Mouse (Mus musculus) MEL (cell line): ENCODE measurements around the gene Col18a1. TPM values are rescaled to one million over a fixed set of nuclear protein-coding genes. Genes with fewer than 3 reads are reported as not detected.

Source experiments
- DNase-seq: peaks from one replicate; pipeline ENCODE4 v3.0.0; 2011; ENCODE audit warnings: low read depth, low spot score
- H3K27ac ChIP-seq: 2 replicates; pipeline ENCODE4 v1.5.1; 2012; ENCODE audit warnings: low read depth, mild to moderate bottlenecking, control low read depth, low read length, moderate library complexity; ENCODE audit not compliant: control insufficient read depth
- H3K27me3 ChIP-seq, 2 experiments: fragments of 150-350 bp in 1 of 2; sonication (generic) in 1 of 2; 2 replicates each; pipeline ENCODE4 v1.6.1; 2012; ENCODE audit warnings: low read length in 2 of 2, mild to moderate bottlenecking in 2 of 2, improper control_type of control experiment in 1 of 2, moderate library complexity in 1 of 2; ENCODE audit not compliant: insufficient read depth in 2 of 2, control insufficient read depth in 1 of 2
- H3K36me3 ChIP-seq, 2 experiments: 2 replicates each; pipeline ENCODE4 v1.6.1; 2012 to 2014; ENCODE audit warnings: low read length in 2 of 2, improper control_type of control experiment in 1 of 2, inconsistent platforms in 1 of 2, mild to moderate bottlenecking in 1 of 2; ENCODE audit not compliant: insufficient read depth in 2 of 2, control insufficient read depth in 1 of 2
- H3K4me1 ChIP-seq, 2 experiments: fragments of 150-350 bp in 1 of 2; sonication (generic) in 1 of 2; 2 replicates each; pipeline ENCODE4 v1.6.1; 2012; ENCODE audit warnings: low read length in 2 of 2, improper control_type of control experiment in 1 of 2, mild to moderate bottlenecking in 1 of 2; ENCODE audit not compliant: insufficient read depth in 2 of 2, control insufficient read depth in 1 of 2
- H3K4me3 ChIP-seq, 2 experiments: fragments of 150-350 bp in 1 of 2; sonication (generic) in 1 of 2; 2 replicates each; pipeline ENCODE4 v1.5.1; 2012; ENCODE audit warnings: low read depth in 2 of 2, low read length in 2 of 2, mild to moderate bottlenecking in 2 of 2, moderate library complexity in 2 of 2, control low read depth in 1 of 2, improper control_type of control experiment in 1 of 2; ENCODE audit not compliant: control insufficient read depth in 1 of 2, insufficient read depth in 1 of 2
- H3K79me2 ChIP-seq: 2 replicates; pipeline ENCODE4 v1.6.1; 2012; ENCODE audit warnings: mild to moderate bottlenecking, low read length, moderate library complexity; ENCODE audit not compliant: control insufficient read depth, poor library complexity, insufficient read depth
- H3K9ac ChIP-seq: 2 replicates; pipeline ENCODE4 v1.6.1; 2012; ENCODE audit warnings: low read depth, mild to moderate bottlenecking, control low read depth, low read length, moderate library complexity; ENCODE audit not compliant: control insufficient read depth, poor library complexity, severe bottlenecking
- H3K9me3 ChIP-seq: fragments of 150-350 bp; sonication (generic); replicated peaks from 2 replicates; pipeline ENCODE4 v1.6.1; 2012; ENCODE audit warnings: mild to moderate bottlenecking, low read length, improper control_type of control experiment, moderate library complexity; ENCODE audit not compliant: insufficient read depth
- BHLHE40 ChIP-seq: IDR thresholded peaks from 2 replicates; pipeline ENCODE4 v1.6.1; 2012; ENCODE audit warnings: low read depth, mild to moderate bottlenecking, inconsistent platforms, low read length, improper control_type of control experiment, borderline replicate concordance
- CTCF ChIP-seq, 3 experiments: IDR thresholded peaks in 2 of 3; conservative IDR thresholded peaks in 1 of 3; 2 replicates each; pipeline ENCODE4 v1.5.1; 2011 to 2012; ENCODE audit warnings: low read length in 3 of 3, low read depth in 2 of 3, mild to moderate bottlenecking in 2 of 3, improper control_type of control experiment in 1 of 3, inconsistent platforms in 1 of 3, mixed read lengths in 1 of 3, moderate library complexity in 1 of 3; ENCODE audit not compliant: control insufficient read depth in 1 of 3, insufficient read depth in 1 of 3, poor library complexity in 1 of 3, severe bottlenecking in 1 of 3
- E2F4 ChIP-seq: IDR thresholded peaks from 2 replicates; pipeline ENCODE4 v1.6.1; 2011; ENCODE audit warnings: low read depth, low read length, improper control_type of control experiment, borderline replicate concordance
- ELF1 ChIP-seq: IDR thresholded peaks from 2 replicates; pipeline ENCODE4 v1.6.1; 2014; ENCODE audit warnings: low read depth, mild to moderate bottlenecking, inconsistent platforms, low read length, improper control_type of control experiment, moderate library complexity
- EP300 ChIP-seq, 2 experiments: IDR thresholded peaks; 2 replicates each; pipeline ENCODE4 v1.6.1; 2011; ENCODE audit warnings: improper control_type of control experiment in 2 of 2, low read length in 2 of 2, low read depth in 1 of 2, mild to moderate bottlenecking in 1 of 2
- ETS1 ChIP-seq: IDR thresholded peaks from 2 replicates; pipeline ENCODE4 v1.6.1; 2012; ENCODE audit warnings: low read depth, mild to moderate bottlenecking, inconsistent platforms, low read length, improper control_type of control experiment, moderate library complexity
- GABPA ChIP-seq: IDR thresholded peaks from 2 replicates; pipeline ENCODE4 v1.6.1; 2012; ENCODE audit warnings: low read depth, mild to moderate bottlenecking, inconsistent platforms, low read length, improper control_type of control experiment, moderate library complexity
- GATA1 ChIP-seq: IDR thresholded peaks from 2 replicates; pipeline ENCODE4 v1.6.1; 2011; ENCODE audit warnings: low read depth, low read length, improper control_type of control experiment
- HCFC1 ChIP-seq: IDR thresholded peaks from 2 replicates; pipeline ENCODE4 v1.6.1; 2012; ENCODE audit warnings: low read depth, mild to moderate bottlenecking, inconsistent platforms, low read length, improper control_type of control experiment, moderate library complexity
- MAX ChIP-seq: IDR thresholded peaks from 2 replicates; pipeline ENCODE4 v1.6.1; 2011; ENCODE audit warnings: low read length, improper control_type of control experiment
- MAZ ChIP-seq: IDR thresholded peaks from 2 replicates; pipeline ENCODE4 v1.6.1; 2012; ENCODE audit warnings: low read depth, mild to moderate bottlenecking, inconsistent platforms, low read length, improper control_type of control experiment
- MEF2A ChIP-seq: IDR thresholded peaks from 2 replicates; pipeline ENCODE4 v1.6.1; 2014; ENCODE audit warnings: low read depth, mild to moderate bottlenecking, inconsistent platforms, low read length, improper control_type of control experiment; ENCODE audit not compliant: poor library complexity, insufficient replicate concordance, severe bottlenecking; ENCODE audit errors: extremely low read depth
- MXI1 ChIP-seq: IDR thresholded peaks from 2 replicates; pipeline ENCODE4 v1.6.1; 2011; ENCODE audit warnings: mild to moderate bottlenecking, low read depth, low read length, improper control_type of control experiment
- MYB ChIP-seq: IDR thresholded peaks from 2 replicates; pipeline ENCODE4 v1.6.1; 2011; ENCODE audit warnings: mild to moderate bottlenecking, low read depth, low read length, improper control_type of control experiment
- NELFE ChIP-seq: IDR thresholded peaks from 2 replicates; pipeline ENCODE4 v1.6.1; 2011; ENCODE audit warnings: low read depth, low read length, improper control_type of control experiment
- NRF1 ChIP-seq: IDR thresholded peaks from 2 replicates; pipeline ENCODE4 v1.6.1; 2014; ENCODE audit warnings: low read depth, mild to moderate bottlenecking, inconsistent platforms, low read length, improper control_type of control experiment, moderate library complexity; ENCODE audit not compliant: poor library complexity, insufficient read depth, severe bottlenecking
- POLR2A ChIP-seq, 2 experiments: IDR thresholded peaks; 2 replicates each; pipeline ENCODE4 v1.6.1; 2011 to 2012; ENCODE audit warnings: low read length in 2 of 2, mild to moderate bottlenecking in 2 of 2, control low read depth in 1 of 2, improper control_type of control experiment in 1 of 2, low read depth in 1 of 2, moderate library complexity in 1 of 2; ENCODE audit not compliant: control insufficient read depth in 1 of 2, insufficient read depth in 1 of 2, poor library complexity in 1 of 2
- POLR2AphosphoS2 ChIP-seq: IDR thresholded peaks from 2 replicates; pipeline ENCODE4 v1.6.1; 2011; ENCODE audit warnings: low read length, improper control_type of control experiment
- RAD21 ChIP-seq: IDR thresholded peaks from 2 replicates; pipeline ENCODE4 v1.6.1; 2011; ENCODE audit warnings: mild to moderate bottlenecking, low read depth, low read length, improper control_type of control experiment
- RCOR1 ChIP-seq: IDR thresholded peaks from 2 replicates; pipeline ENCODE4 v1.6.1; 2012; ENCODE audit warnings: low read depth, mild to moderate bottlenecking, inconsistent platforms, low read length, improper control_type of control experiment
- SIN3A ChIP-seq: IDR thresholded peaks from 2 replicates; pipeline ENCODE4 v1.6.1; 2012; ENCODE audit warnings: low read length, improper control_type of control experiment, inconsistent platforms
- SMC3 ChIP-seq: IDR thresholded peaks from 2 replicates; pipeline ENCODE4 v1.6.1; 2011; ENCODE audit warnings: low read depth, low read length, improper control_type of control experiment
- TAL1 ChIP-seq: IDR thresholded peaks from 2 replicates; pipeline ENCODE4 v1.6.1; 2012; ENCODE audit warnings: mild to moderate bottlenecking, inconsistent platforms, low read length, moderate library complexity, mixed read lengths
- UBTF ChIP-seq: IDR thresholded peaks from 2 replicates; pipeline ENCODE4 v1.6.1; 2012; ENCODE audit warnings: low read depth, mild to moderate bottlenecking, inconsistent platforms, low read length, improper control_type of control experiment, moderate library complexity, borderline replicate concordance; ENCODE audit not compliant: insufficient read depth
- USF1 ChIP-seq: IDR thresholded peaks from 2 replicates; pipeline ENCODE4 v1.6.1; 2014; ENCODE audit warnings: low read depth, mild to moderate bottlenecking, inconsistent platforms, low read length, improper control_type of control experiment, moderate library complexity
- USF2 ChIP-seq, 2 experiments: IDR thresholded peaks; 2 replicates each; pipeline ENCODE4 v1.6.1; 2011 to 2012; ENCODE audit warnings: improper control_type of control experiment in 2 of 2, low read length in 2 of 2, borderline replicate concordance in 1 of 2, inconsistent platforms in 1 of 2, low read depth in 1 of 2, mild to moderate bottlenecking in 1 of 2; ENCODE audit not compliant: insufficient read depth in 1 of 2
- ZC3H11A ChIP-seq: IDR thresholded peaks from 2 replicates; pipeline ENCODE4 v1.6.1; 2012; ENCODE audit warnings: low read depth, mild to moderate bottlenecking, inconsistent platforms, low read length, improper control_type of control experiment
- ZMIZ1 ChIP-seq: IDR thresholded peaks from 2 replicates; pipeline ENCODE4 v1.6.1; 2012; ENCODE audit warnings: low read depth, mild to moderate bottlenecking, inconsistent platforms, low read length, improper control_type of control experiment, moderate library complexity
- polyA plus RNA-seq, 2 experiments: library from polyadenylated mRNA; stranded (reverse) in 1 of 2; unstranded in 1 of 2; fragments of >175 nt in 1 of 2; fragments of >200 nt in 1 of 2; gene quantifications; 2 replicates each; pipeline versions ENCODE4 v1.2.1 to v1.2.4; 2012; ENCODE audit warnings: low replicate concordance in 2 of 2, low read depth in 1 of 2; ENCODE audit not compliant: insufficient read length in 2 of 2, insufficient read depth in 1 of 2, missing spikeins in 1 of 2
- total RNA-seq: library from RNA; depleted of rRNA; stranded (reverse); fragments of 300-350 nt; gene quantifications from 2 replicates; pipeline ENCODE4 v1.2.3, GENCODE M21; 2012

Col18a1 gene
- total and polyA plus RNA-seq, 3 experiments = 0.46 to 1.3 TPM; not detected in 1

- H3K36me3 ChIP-seq = peaks cover 0 to 2% of the 10 kb centered on the region in 2 experiments; a peak in 1 of 4 replicates
- H3K9me3 ChIP-seq = no peaks in the 10 kb centered on the region
- no peak overlapping the region; the same call in 1 of the 2 replicates for H3K9ac ChIP-seq
- H3K27me3 ChIP-seq = peaks cover 0 to 4% of the 10 kb centered on the region in 2 experiments; a peak in 2 of 4 replicates
- peak; percentile 9 for DNase-seq
- H3K79me2 ChIP-seq = no peaks in the 10 kb centered on the region
- no peak overlapping the region for H3K27ac ChIP-seq
- H3K4me3 ChIP-seq = peak overlapping the region in 1 of 2 experiments; percentile 41; a peak in 2 of 4 replicates
- peaks cover 0 to 4% of the 10 kb centered on the region in 2 experiments; a peak in 1 of 4 replicates for H3K4me1 ChIP-seq
- TF ChIP-seq NRF1 = no peak
- no peak for TF ChIP-seq UBTF
- no peak for TF ChIP-seq CTCF (IDR thresholded peaks at IDR 0.05 in 2 of 3, conservative IDR thresholded peaks at IDR 0.05 in 1 of 3; ENCODE audit: control insufficient read depth in 1 of 3, insufficient read depth in 1 of 3, low read depth in 2 of 3, low read length in 3 of 3, poor library complexity in 1 of 3, severe bottlenecking in 1 of 3)
- no peak for TF ChIP-seq MEF2A
- TF ChIP-seq MYB = no peak
- TF ChIP-seq ELF1 = no peak
- no peak for TF ChIP-seq GABPA
- no peak for TF ChIP-seq USF2 (IDR thresholded peaks at IDR 0.05; ENCODE audit: borderline replicate concordance in 1 of 2, insufficient read depth in 1 of 2, low read depth in 1 of 2, low read length in 2 of 2)
- TF ChIP-seq EP300 (IDR thresholded peaks at IDR 0.05; ENCODE audit: low read depth in 1 of 2, low read length in 2 of 2) = peak in 1 of 2 experiments; percentile 13; a peak in 1 of 4 replicates
- TF ChIP-seq USF1 = peak; percentile 38; the same call in 1 of the 2 replicates
- peak; percentile 33; the same call in 1 of the 2 replicates for TF ChIP-seq MAX
- TF ChIP-seq GATA1 = 0 out of 2 replicates have a peak, but pooled peaks have one; percentile 9
- no peak for TF ChIP-seq MXI1
- TF ChIP-seq, all 39 proteins: peak for 4
Observed at GRCm38 (mm10) chr10:77090063-77090462, 76.3 kb downstream of the Col18a1 start.

- peak; percentile 71 for DNase-seq
- Histone ChIP-seq H3K27me3 (no peaks in the 10 kb centered on the region), H3K79me2 (no peaks in the 10 kb centered on the region), H3K9ac (peak overlapping the region; percentile 57), H3K27ac (peak overlapping the region; percentile 18), H3K36me3 (peaks cover 0 to 2% of the 10 kb centered on the region in 2 experiments; a peak in 1 of 4 replicates), H3K4me3 (peak overlapping the region; percentile 41 to 72), H3K4me1 (peaks cover 0 to 4% of the 10 kb centered on the region in 2 experiments; a peak in 1 of 4 replicates), H3K9me3 (no peaks in the 10 kb centered on the region)
- TF ChIP-seq GATA1 (0 out of 2 replicates have a peak, but pooled peaks have one; percentile 26), E2F4 (no peak), TAL1 (no peak), ELF1 (no peak), ETS1 (0 out of 2 replicates have a peak, but pooled peaks have one; percentile 12), MEF2A (no peak), SIN3A (peak; percentile 73), SMC3 (no peak), RCOR1 (no peak), ZC3H11A (no peak), POLR2A (IDR thresholded peaks at IDR 0.05; ENCODE audit: control insufficient read depth in 1 of 2, insufficient read depth in 1 of 2, low read depth in 1 of 2, low read length in 2 of 2, poor library complexity in 1 of 2) (no peak; a peak in 1 of 4 replicates), MAZ (no peak), RAD21 (no peak), MAX (no peak), MXI1 (peak; percentile 37; the same call in 1 of the 2 replicates), NELFE (peak; percentile 46; the same call in 1 of the 2 replicates), USF2 (IDR thresholded peaks at IDR 0.05; ENCODE audit: borderline replicate concordance in 1 of 2, insufficient read depth in 1 of 2, low read depth in 1 of 2, low read length in 2 of 2) (no peak), ZMIZ1 (no peak), BHLHE40 (no peak), POLR2AphosphoS2 (no peak), USF1 (no peak), CTCF (IDR thresholded peaks at IDR 0.05 in 2 of 3, conservative IDR thresholded peaks at IDR 0.05 in 1 of 3; ENCODE audit: control insufficient read depth in 1 of 3, insufficient read depth in 1 of 3, low read depth in 2 of 3, low read length in 3 of 3, poor library complexity in 1 of 3, severe bottlenecking in 1 of 3) (no peak), HCFC1 (peak; percentile 10; the same call in 1 of the 2 replicates)
Observed at GRCm38 (mm10) chr10:77089336-77089735, 77.0 kb downstream of the Col18a1 start.
